Mouse (Mus musculus) adrenal gland, postnatal 4 days (tissue): ENCODE data around the gene Zdhhc18. TPM values are rescaled to one million over a fixed set of nuclear protein-coding genes. Genes with fewer than 3 reads are reported as not detected.

Experiments used
- DNase-seq, 2 experiments: peaks; one replicate each; pipeline ENCODE4 v3.0.0; 2021 to 2022; ENCODE audit warnings: low spot score in 2 of 2, mixed read lengths in 2 of 2
- total RNA-seq, 2 experiments: library from RNA; stranded (reverse); gene quantifications; 2 replicates each; pipeline ENCODE4 v1.2.3; 2021

The Zdhhc18 gene
- total RNA-seq, 2 experiments from 2014 or later = 20.8 to 23.9 TPM

DNA sequence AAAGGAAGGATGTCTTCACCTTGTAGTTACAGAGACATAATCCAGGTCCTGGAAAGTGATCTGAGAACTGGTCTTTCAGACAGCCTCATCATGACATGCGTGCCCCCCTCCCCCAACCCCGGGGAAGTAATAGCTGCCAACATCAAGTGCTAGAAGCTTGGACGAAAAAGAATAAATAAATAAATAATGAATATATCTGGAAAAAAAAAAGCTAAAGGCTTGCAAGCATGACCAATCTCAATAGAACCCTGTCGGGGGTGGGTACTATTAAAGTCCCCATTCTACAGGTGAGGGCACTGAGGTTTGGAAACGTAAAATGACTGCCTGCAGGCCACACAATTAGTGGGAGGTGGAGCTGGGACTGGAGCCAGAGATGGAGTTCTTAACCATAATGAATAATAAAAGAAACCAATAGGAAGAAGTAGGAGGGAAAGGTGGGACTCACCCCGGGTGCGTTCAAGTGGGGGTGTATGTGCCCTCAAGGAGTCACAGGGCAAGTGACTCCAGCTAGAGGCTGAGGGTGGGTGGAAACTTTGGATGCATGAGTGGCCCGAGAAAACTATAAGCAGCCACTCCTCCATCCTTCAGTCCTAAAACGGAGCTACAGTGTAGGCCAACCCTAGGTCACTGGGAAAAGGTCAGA is 18.1 kb downstream of the Zdhhc18 start:
- DNase-seq = no peak

DNA sequence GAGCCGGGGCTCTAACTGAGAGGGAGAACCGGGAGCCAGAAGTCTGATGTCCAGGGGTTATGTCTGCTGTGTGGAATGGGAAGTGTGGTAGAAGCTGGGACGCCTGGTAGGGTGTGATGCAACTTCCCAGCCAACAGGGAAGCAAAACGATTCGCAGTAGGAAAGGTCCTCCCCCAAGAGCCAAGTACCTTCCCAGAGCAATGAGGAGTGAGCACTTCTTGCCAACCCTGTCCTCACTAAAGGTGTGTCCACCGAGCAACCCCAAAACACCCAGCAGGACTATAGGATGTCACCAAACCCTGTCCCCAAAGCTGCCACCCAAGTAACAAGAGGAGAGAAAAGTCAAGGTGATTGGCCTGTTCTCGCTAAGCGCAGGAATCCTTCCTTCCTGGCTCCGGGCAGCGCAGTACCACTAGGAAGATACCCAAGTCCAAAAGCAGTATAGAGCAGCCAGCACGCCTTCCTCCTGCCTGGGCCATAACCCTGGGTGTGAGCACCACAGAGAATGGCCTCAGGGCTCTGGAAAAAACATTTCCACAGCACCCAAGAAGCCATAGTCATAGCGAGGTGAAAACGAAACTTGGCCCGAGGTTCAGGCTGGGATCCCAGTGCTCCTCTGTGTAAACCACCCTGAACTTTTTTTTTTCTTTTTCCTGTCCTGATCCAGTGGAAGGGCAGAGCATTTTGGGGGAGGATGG is 18.7 kb downstream of the Zdhhc18 start:
- DNase-seq = no peak

DNA sequence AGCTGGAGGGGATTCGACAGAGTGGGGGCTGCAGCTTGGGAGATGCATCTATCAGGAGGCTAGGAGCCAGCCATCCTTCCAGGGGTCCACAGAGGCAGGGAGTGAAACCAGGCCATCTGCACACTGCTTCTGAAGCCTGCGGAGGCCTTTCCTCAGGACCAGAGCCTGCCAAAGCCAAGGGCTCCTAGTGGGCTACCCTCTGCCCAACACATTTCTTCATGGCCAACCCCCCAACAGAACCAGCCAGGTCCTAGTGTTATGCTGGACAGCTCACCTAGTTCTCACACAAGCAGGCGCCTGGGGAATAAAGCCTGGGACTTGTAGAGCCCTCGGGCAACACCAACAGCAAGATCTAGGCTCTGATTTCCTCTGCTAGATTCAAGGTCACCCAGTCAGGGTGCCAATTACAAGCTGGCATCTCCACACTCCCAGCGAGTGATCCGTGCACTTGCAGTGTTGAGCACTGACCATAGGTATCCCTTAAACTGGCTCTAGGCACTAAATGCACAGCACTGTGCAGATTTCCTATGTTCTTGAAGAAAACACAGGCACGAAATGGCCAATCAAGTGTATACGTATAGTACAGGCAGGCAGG is 19.5 kb downstream of the Zdhhc18 start:
- DNase-seq = no peak

DNA sequence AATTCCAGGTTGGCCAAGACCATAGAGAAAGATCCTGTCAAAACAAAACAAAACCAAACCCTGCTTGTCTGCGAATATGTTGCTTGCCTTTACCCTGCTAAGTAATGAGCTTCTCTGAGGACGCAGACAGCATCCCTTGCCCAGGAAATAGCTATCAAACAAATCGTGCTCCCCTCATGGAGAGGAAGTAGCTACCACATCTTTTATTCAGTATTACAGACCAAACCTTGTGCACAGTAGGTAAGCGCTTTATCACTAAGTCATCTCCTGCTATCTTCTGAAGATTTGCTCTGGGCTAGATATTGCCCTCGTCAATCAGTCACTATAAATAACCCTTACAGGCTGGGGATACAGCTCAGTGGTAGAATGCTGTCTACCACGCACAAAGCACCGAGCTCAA is 20.8 kb downstream of the Zdhhc18 start:
- no peak for DNase-seq

DNA sequence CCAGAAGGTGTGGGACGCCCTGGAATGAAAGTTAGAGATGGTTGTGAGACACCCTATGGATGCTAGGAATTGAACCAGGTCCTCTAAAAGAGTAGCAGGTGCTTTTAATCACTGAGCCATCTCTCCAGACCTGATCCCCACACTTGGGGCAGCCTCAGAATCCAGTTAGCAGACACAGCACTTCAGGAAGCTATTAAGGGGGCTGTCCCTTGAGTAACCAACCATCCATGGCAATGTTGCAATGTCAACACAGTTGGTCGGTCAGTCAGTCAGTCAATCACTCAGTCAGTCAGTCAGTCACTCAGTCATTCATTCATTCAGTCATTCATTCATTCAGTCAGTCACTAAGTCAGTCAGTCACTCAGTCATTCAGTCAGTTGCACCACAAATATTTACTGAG is 21.4 kb downstream of the Zdhhc18 start:
- no peak for DNase-seq

DNA sequence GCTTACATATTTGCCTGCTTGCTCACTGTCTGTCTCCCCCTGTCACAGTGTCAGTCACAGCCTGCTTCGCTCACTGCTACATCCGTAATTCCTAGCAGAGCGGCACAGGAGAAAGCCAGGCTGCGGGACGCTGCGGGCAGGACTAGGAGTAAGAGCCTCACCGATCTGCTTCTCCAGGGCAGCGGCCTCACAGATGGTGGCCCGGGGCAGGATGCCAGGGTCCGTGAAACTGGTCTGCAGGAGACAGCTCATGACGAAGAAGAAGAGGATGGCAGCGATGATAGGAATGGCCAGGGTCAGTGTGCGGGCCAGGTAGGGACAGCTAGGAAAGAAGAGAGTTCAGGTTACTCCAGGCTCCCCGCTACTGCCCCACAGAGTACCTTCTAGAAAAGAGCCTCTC is 22.9 kb downstream of the Zdhhc18 start:
- no peak for DNase-seq

DNA sequence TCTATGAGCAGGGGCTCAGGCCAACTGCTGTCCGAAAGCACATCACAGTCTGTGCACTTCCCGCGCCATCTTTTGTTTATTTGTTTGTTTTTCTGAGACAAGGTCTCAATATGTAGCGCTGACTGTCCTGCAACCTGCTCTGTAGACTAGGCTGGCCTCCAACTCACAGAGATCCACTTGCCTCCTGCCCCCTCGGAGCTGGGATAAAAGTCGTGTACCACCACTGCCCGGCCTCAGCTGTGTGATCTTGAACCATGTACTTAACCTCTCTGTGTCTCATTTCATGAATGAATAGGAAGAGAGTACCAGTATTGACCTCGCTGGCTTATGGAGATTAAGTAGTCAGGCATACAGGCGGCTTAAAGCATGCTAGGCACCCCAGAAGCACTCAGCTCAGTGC is 23.3 kb downstream of the Zdhhc18 start:
- DNase-seq = no peak

DNA sequence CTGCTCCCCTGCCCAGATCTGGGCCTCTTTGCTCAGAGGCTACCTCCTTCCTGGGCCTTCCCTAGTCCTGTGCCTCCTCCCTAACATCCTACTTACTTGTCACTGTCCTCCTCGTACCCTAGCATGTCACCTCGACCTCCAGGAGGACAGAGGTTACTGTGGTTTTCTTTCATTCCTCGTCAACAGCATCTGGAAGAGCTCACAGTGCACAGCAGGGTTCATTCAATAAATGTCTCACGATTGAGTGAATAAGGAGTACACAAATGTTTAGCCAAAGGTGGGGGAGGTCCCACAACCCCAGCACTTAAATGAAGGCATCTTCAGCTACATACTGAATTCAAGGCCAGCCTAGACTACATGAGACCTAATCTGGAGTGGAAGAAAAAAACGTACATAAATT is 23.7 kb downstream of the Zdhhc18 start:
- DNase-seq = no peak

DNA sequence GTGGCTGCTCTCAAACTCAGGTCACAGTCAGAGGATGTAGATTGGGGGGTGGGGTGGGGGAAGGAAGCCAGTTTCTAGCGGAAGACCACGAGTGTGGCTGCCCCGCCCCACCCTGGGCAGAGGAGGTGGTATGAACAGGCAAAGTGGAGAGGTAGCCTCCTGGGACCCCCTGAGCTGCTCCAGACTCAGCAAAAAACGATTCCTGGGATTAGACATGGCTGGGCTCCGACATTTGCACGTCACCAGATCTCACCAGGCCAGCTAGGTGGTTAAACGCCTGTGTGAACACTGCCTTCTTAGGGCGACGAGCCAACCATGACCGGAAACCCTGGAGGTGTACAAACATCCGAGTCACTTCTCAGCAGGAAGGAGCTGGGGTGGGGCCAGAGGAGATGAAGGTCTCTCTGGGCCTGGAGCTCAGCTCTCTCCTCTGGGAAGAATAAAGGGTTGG is 24.3 kb downstream of the Zdhhc18 start:
- DNase-seq = no peak

DNA sequence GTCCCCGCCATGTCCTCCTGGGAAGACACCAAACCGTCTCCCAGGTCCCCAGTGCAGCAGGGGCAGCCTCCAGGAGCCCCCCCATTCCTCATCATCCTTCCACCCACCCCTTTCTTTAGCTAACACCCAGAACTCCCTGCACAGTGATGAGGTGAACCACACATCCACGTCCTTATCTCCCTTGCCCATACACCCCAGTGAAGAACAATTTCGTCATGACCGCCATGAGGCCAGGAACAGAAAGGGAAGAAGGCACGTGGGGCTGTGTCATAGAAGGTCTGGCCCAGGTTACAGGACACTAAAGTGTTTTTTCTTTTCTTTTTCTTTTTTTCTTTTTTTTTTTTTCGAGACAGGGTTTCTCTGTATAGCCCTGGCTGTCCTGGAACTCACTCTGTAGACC is 25.1 kb downstream of the Zdhhc18 start:
- no peak for DNase-seq

DNA sequence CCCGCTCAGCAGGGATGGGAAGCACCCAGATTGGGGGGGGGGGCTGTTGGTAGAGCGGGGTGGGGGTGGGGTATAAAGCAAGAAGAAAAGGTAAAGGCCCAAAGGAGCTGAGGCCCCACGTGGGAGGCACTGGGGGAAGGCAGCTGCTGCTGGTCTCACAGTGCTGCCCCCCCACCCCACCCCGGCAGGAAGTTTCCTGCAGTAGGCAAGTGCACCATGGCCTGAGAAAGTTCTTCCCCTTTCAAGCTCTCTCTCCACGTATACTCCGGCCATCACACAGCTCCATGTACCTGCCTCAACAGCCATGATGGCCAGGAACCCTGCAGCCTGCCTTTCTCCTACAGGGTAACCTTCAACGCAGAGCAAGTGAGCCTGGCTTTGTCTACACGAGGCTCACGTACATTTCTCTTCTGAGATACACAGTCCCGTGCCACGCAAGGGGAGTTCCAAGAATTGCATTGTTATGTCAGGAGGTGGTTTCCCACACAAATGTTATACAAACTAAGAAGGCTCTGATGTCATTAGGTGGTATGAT is 27.7 kb downstream of the Zdhhc18 start:
- no peak for DNase-seq

DNA sequence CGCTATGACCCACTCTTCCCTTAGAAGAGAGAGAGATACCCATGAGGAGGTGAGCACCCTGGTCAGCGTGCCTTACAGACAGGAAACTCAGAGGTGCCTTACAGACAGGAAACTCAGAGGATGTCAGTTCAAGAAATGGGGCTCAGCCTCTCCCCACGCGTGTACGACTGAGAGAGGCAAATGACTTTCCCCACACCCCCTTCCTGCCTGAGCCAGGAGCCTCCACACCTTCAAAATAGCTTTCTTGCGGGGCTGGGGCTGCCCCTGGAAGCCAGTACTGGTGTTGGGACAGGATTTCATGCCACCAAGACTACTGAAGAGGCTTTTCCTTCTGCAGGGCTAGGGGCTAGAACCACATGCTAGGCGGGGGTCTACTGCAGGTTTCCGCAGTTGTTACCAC is 29.3 kb downstream of the Zdhhc18 start:
- DNase-seq = no peak

DNA sequence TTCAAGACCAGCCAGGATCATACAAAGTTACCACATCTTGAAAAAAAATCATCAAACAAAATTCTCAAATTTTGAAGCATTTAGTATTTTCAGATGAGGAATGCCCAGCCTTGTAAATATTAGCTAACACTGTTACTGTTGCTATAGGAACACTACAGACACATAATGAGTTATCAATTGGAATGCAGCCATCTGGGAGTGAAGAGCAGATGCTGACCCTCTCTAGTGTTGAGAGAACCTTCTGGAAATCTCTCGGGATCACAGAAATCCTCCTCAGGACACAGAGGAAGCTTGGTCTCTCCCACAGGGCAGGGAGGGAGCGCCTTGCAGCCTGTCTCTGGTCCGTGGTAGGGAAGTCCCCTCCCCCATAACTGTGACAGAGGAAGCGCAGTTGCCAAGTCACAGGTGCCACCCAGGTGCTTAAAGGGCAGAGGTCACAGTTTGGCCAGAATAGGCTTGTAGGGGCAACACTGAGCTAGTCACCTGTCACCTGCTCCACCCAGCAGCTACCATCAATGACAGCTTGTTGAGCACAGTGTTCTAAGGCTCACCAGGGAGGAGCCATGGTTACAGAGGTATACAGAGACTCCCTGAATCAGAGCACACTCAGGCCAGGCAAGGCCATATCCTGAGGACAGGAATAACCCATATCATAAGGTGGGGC is 30.3 kb downstream of the Zdhhc18 start:
- DNase-seq = no peak

DNA sequence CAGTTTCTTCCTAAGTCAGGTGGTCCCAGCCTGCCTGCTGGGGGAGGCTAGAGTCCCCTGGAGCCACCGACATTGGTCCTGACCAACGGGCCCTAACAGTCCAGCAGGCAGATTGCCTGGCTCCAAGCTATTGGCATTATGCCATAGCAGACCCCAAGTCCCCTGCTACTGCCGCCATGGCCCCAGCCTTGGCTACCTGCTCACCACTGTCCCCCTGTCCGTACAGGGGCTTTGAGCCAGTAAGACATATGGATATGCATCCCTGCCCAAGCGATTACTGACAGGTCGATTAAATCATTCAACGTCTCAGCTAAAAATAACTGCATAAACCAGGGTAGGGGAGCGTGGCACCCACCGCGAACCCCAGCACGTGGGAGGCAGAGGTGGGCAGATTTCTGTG is 32.0 kb downstream of the Zdhhc18 start:
- no peak for DNase-seq

DNA sequence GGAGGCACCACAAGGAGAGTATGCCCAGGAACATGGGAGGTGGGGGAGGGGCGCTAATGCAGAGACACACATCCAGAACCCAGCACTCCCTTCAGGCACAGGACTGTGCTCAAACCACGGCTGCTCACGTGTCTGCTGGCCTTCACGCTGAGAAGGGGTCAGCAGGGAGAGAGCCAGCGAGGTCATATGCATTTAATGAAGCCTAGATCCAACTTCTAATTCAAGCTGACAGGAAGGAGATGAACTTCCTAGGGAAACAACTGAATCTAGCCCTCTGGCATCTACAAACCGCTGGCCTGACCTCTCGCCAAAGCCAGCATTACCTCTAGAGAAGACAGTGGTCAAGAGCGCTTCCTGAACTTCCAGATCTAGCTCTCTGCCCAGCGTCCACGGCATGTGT is 34.5 kb downstream of the Zdhhc18 start:
- no peak for DNase-seq

DNA sequence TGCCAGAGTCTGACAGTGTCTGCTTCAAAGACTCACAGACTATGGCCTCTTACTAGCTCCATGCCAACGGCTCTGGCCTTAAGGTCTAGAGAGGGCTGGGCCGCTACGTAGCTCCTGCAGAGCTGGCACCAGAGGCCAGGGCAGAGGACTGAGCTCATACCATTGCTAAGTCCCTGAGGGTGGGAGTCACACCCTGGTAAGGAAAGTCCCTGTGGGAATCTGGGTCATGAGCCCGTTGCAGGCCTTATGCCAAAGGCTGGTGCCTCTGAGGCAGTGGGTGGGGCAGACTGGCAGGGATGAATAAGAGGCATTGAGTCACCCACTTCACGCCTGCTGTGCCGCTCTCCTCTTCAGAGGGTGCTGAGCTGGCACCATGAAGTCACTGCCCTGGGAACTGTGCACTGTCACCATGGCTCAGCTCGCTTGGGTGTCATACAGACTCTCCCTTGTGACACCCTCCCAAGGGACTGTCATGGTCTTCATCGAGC is 35.6 kb downstream of the Zdhhc18 start:
- DNase-seq = peak in 1 of 2 experiments; percentile 44

DNA sequence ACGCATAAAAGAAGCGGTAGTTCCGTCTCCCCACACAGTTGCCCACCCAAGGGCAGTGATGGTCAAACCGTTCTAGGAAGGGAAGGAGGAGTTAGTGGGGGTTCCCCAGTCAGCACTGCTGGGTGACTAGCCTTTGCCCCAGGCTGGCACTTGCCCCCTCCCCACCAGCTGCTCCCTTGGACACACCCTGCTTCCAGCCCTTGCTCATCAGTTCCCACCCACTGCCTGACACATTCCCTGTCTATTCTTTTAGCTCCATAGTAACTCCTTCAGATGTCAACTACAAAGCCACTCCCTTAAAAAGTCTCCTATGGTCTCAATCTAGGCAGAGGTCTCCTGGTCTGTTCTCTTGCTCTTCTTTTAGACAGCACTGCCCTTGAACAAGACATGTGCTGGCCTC is 36.1 kb downstream of the Zdhhc18 start:
- no peak for DNase-seq

DNA sequence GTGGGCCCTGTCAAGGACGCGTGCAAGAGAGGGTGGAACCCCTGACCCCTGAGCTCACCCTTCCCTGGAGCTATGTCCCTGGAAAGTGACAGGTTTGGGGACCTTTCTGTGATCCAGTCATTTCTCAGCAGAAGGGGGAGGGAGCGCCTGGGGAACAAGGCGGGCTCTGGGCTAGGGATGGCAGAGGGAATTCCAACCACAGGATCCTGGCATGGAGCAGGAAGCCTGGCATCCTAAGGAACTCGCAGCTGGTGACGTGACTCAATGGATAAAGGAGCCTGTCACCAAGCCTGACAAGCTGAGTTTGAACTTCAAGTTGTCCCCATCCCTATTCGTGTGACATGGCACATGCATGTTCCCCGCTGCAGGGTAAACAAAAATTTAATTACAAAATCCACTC is 36.9 kb downstream of the Zdhhc18 start:
- no peak for DNase-seq

DNA sequence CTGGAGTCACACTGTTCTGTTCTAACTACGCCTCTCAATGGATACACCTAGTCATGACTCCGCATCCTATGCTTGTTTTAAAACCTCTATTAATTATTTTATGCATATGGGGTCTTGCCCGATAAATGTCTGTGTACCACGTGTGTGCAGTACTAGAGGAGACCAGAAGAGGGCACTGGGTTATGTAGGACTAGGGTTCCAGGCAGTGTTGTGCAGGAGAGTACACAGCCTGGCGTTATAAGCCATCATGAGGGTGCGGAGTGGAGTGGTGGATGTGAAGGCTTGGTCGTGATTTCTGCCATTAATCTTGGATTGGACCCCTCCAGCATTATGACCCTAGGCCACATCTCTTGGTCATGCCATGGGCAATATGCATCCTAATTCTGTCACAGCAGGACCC is 37.5 kb downstream of the Zdhhc18 start:
- no peak for DNase-seq

DNA sequence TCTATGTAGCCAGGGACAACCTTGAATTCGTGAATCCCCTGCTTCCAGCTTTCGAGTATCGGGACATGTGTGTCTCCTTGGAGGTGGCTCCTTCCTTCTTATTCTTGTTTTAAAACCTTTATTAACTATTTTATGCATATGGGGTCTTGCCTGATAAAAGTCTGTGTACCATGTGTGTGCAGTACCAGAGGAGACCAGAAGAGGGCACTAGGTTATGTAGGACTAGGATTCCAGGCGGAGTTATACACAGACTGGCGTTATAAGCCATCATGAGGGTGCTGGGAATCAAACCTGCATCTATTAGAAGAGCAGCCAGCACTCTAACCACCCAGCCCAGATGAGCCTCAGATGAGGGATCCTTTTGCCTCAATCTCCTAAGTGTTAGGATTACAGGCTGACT is 38.1 kb downstream of the Zdhhc18 start:
- no peak for DNase-seq

DNA sequence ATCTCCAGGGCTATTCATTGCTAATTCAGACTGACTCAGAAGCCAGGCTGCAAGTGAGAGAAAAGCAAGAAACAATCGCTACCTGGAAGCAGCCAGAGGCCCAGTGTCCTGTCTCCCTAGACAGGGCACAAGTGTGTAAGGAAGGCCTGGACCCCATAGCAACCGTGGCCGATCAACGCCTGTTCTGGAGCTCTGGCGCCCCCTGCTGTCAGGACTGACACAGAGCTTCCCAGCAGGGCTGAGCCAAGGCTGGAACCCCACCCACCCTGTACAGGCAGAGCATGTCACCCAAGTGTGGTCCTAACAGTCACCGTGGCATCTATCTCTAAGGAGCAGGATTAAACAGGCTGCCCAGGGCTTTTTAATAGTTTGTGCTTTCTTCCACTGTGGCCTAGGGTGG is 40.2 kb downstream of the Zdhhc18 start:
- DNase-seq = peak; percentile 71 to 79

DNA sequence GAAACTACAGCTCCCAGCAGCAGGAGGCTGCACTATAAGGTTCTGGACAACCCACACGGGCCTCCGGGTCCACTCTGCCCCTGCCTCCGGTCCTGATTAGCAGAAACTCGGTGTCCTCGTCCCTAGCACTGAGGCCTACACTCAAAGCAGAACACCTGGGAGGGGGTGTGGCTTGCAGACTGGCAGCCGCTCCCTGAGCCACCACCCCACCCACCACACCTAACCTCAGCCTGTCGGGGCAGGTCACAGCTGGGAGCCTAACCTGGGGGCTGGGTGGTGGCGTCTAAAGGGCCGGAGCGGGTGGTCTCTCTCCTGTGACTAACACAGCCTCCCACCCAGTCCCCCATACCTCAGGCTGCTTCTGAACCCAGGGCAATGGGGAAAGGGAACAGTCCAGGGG is 42.7 kb downstream of the Zdhhc18 start:
- DNase-seq = no peak
